Mouse (Mus musculus) CH12.LX (cell line): ENCODE measurements around the gene Rmdn2. TPM values are rescaled to one million over a fixed set of nuclear protein-coding genes. Genes with fewer than 3 reads are reported as not detected.

Experiments used
- DNase-seq: peaks from one replicate; pipeline ENCODE4 v3.0.0-alpha.2; 2013; ENCODE audit errors: extremely low read depth
- H3K27ac ChIP-seq: 2 replicates; pipeline ENCODE4 v1.5.1; 2012; ENCODE audit warnings: low read depth, mild to moderate bottlenecking, control low read depth, moderate library complexity; ENCODE audit not compliant: insufficient read depth
- H3K27me3 ChIP-seq: replicated peaks from 2 replicates; pipeline ENCODE3; 2012; ENCODE audit warnings: inconsistent platforms
- H3K36me3 ChIP-seq, 2 experiments: replicated peaks in 1 of 2; 2 replicates each; pipeline versions ENCODE3 to v1.6.1; 2012; ENCODE audit warnings: inconsistent platforms in 1 of 2, low read length in 1 of 2, mild to moderate bottlenecking in 1 of 2, mixed read lengths in 1 of 2, moderate library complexity in 1 of 2; ENCODE audit not compliant: control insufficient read depth in 1 of 2, insufficient read depth in 1 of 2
- H3K4me1 ChIP-seq, 2 experiments: 2 replicates each; pipeline ENCODE4 v1.6.1; 2012; ENCODE audit warnings: inconsistent platforms in 1 of 2, moderate library complexity in 1 of 2; ENCODE audit not compliant: insufficient read depth in 2 of 2, control insufficient read depth in 1 of 2
- H3K4me2 ChIP-seq: 2 replicates; pipeline ENCODE4 v1.6.1; 2012; ENCODE audit warnings: low read depth, mild to moderate bottlenecking, control low read depth; ENCODE audit not compliant: poor library complexity, insufficient read depth, severe bottlenecking
- H3K4me3 ChIP-seq, 3 experiments: fragments of 150-350 bp in 1 of 3; sonication (generic) in 1 of 3; replicated peaks in 1 of 3; 2 replicates each; pipeline versions ENCODE3 to v1.5.1; 2011 to 2012; ENCODE audit warnings: low read depth in 2 of 3, low read length in 2 of 3, mild to moderate bottlenecking in 2 of 3, moderate library complexity in 2 of 3, control low read depth in 1 of 3, improper control_type of control experiment in 1 of 3, inconsistent platforms in 1 of 3, mixed read lengths in 1 of 3; ENCODE audit not compliant: poor library complexity in 1 of 3
- H3K79me2 ChIP-seq: replicated peaks from 2 replicates; pipeline ENCODE4 v1.6.1; 2012; ENCODE audit warnings: mild to moderate bottlenecking, moderate library complexity; ENCODE audit not compliant: control insufficient read depth, poor library complexity, insufficient read depth, severe bottlenecking; ENCODE audit errors: extremely low read depth
- H3K9ac ChIP-seq: 2 replicates; pipeline ENCODE4 v1.6.1; 2012; ENCODE audit warnings: low read depth, mild to moderate bottlenecking, control low read depth, moderate library complexity; ENCODE audit not compliant: insufficient read depth
- H3K9me3 ChIP-seq: replicated peaks from 2 replicates; pipeline ENCODE3; 2012; ENCODE audit warnings: low read length, inconsistent platforms, mixed read lengths
- BHLHE40 ChIP-seq: IDR thresholded peaks from 2 replicates; pipeline ENCODE4 v1.6.1; 2011; ENCODE audit warnings: mild to moderate bottlenecking, low read depth, low read length, improper control_type of control experiment
- CHD1 ChIP-seq: IDR thresholded peaks from 2 replicates; pipeline ENCODE4 v1.6.1; 2012; ENCODE audit warnings: low read depth, low read length, improper control_type of control experiment, inconsistent platforms
- CTCF ChIP-seq, 2 experiments: IDR thresholded peaks in 1 of 2; conservative IDR thresholded peaks in 1 of 2; 2 replicates each; pipeline ENCODE4 v1.5.1; 2011 to 2012; ENCODE audit warnings: low read depth in 2 of 2, low read length in 2 of 2, improper control_type of control experiment in 1 of 2, inconsistent platforms in 1 of 2, mild to moderate bottlenecking in 1 of 2, moderate library complexity in 1 of 2
- E2F4 ChIP-seq: IDR thresholded peaks from 2 replicates; pipeline ENCODE4 v1.6.1; 2011; ENCODE audit warnings: low read depth, low read length, improper control_type of control experiment; ENCODE audit not compliant: insufficient replicate concordance
- ELF1 ChIP-seq: IDR thresholded peaks from 2 replicates; pipeline ENCODE4 v1.6.1; 2014; ENCODE audit warnings: low read depth, mild to moderate bottlenecking, inconsistent platforms, low read length, improper control_type of control experiment
- EP300 ChIP-seq: IDR thresholded peaks from 2 replicates; pipeline ENCODE4 v1.6.1; 2011; ENCODE audit warnings: low read length, improper control_type of control experiment
- ETS1 ChIP-seq: conservative IDR thresholded peaks from 2 replicates; pipeline ENCODE4 v1.6.1; 2012; ENCODE audit warnings: low read depth, mild to moderate bottlenecking, inconsistent platforms, low read length, improper control_type of control experiment, moderate library complexity
- GABPA ChIP-seq: IDR thresholded peaks from 2 replicates; pipeline ENCODE4 v1.6.1; 2012; ENCODE audit warnings: low read depth, low read length, improper control_type of control experiment, inconsistent platforms; ENCODE audit not compliant: insufficient replicate concordance
- HCFC1 ChIP-seq: IDR thresholded peaks from 2 replicates; pipeline ENCODE4 v1.6.1; 2012; ENCODE audit warnings: low read depth, mild to moderate bottlenecking, inconsistent platforms, low read length, improper control_type of control experiment
- IRF4 ChIP-seq: IDR thresholded peaks from 2 replicates; pipeline ENCODE4 v1.6.1; 2014; ENCODE audit warnings: low read depth, mild to moderate bottlenecking, inconsistent platforms, low read length, improper control_type of control experiment
- JUN ChIP-seq: IDR thresholded peaks from 2 replicates; pipeline ENCODE4 v1.6.1; 2011; ENCODE audit warnings: low read depth, mild to moderate bottlenecking, low read length, improper control_type of control experiment, moderate library complexity; ENCODE audit not compliant: insufficient read depth
- MAFK ChIP-seq: IDR thresholded peaks from 2 replicates; pipeline ENCODE4 v1.6.1; 2011; ENCODE audit warnings: low read length, improper control_type of control experiment; ENCODE audit not compliant: insufficient replicate concordance
- MAX ChIP-seq: IDR thresholded peaks from 2 replicates; pipeline ENCODE4 v1.6.1; 2011; ENCODE audit warnings: low read length, improper control_type of control experiment
- MEF2A ChIP-seq: IDR thresholded peaks from 2 replicates; pipeline ENCODE4 v1.6.1; 2014; ENCODE audit warnings: low read depth, mild to moderate bottlenecking, inconsistent platforms, low read length, improper control_type of control experiment, borderline replicate concordance
- MXI1 ChIP-seq: IDR thresholded peaks from 2 replicates; pipeline ENCODE4 v1.6.1; 2011; ENCODE audit warnings: mild to moderate bottlenecking, low read depth, low read length, improper control_type of control experiment
- MYC ChIP-seq: IDR thresholded peaks from 2 replicates; pipeline ENCODE4 v1.6.1; 2011; ENCODE audit warnings: low read depth, mild to moderate bottlenecking, improper control_type of control experiment, low read length
- NRF1 ChIP-seq: IDR thresholded peaks from 2 replicates; pipeline ENCODE4 v1.6.1; 2014; ENCODE audit warnings: low read depth, mild to moderate bottlenecking, inconsistent platforms, low read length, improper control_type of control experiment, moderate library complexity
- PAX5 ChIP-seq: IDR thresholded peaks from 2 replicates; pipeline ENCODE4 v1.6.1; 2012; ENCODE audit warnings: low read length, inconsistent platforms, mixed read lengths
- POLR2A ChIP-seq: IDR thresholded peaks from 2 replicates; pipeline ENCODE4 v1.6.1; 2011; ENCODE audit warnings: low read depth, mild to moderate bottlenecking, improper control_type of control experiment, low read length
- POLR2AphosphoS2 ChIP-seq: IDR thresholded peaks from 2 replicates; pipeline ENCODE4 v1.6.1; 2011; ENCODE audit warnings: low read depth, low read length, improper control_type of control experiment
- RAD21 ChIP-seq: IDR thresholded peaks from 2 replicates; pipeline ENCODE4 v1.6.1; 2011; ENCODE audit warnings: low read depth, mild to moderate bottlenecking, low read length, improper control_type of control experiment, moderate library complexity
- RCOR1 ChIP-seq: conservative IDR thresholded peaks from 2 replicates; pipeline ENCODE4 v1.6.1; 2012; ENCODE audit warnings: low read depth, mild to moderate bottlenecking, inconsistent platforms, low read length, improper control_type of control experiment
- SIN3A ChIP-seq: IDR thresholded peaks from 2 replicates; pipeline ENCODE4 v1.6.1; 2012; ENCODE audit warnings: low read length, improper control_type of control experiment, inconsistent platforms
- TBP ChIP-seq: conservative IDR thresholded peaks from 2 replicates; pipeline ENCODE4 v1.6.1; 2011; ENCODE audit warnings: low read depth, low read length, improper control_type of control experiment
- USF2 ChIP-seq: conservative IDR thresholded peaks from 2 replicates; pipeline ENCODE4 v1.6.1; 2011; ENCODE audit warnings: low read depth, low read length, improper control_type of control experiment
- ZMIZ1 ChIP-seq: IDR thresholded peaks from 2 replicates; pipeline ENCODE4 v1.6.1; 2012; ENCODE audit warnings: low read depth, mild to moderate bottlenecking, inconsistent platforms, low read length, improper control_type of control experiment
- ZNF384 ChIP-seq: IDR thresholded peaks from 2 replicates; pipeline ENCODE4 v1.6.1; 2012; ENCODE audit warnings: low read depth, low read length, improper control_type of control experiment, inconsistent platforms
- dilution Hi-C: fragments of 300-500 bp; cut with MboI; formaldehyde crosslinking; loops from 2 replicates; pipeline ENCODE4 v1.14.3; 2020; ENCODE audit warnings: low sequenced_read_pairs; ENCODE audit not compliant: extremely low pct_unique_long_range_greater_than_20kb, extremely low pct_ligation_motif_present
- in situ Hi-C: fragments of 300-500 bp; cut with MboI; formaldehyde crosslinking; loops from 3 replicates; pipeline ENCODE4 v1.14.3; 2019; ENCODE audit warnings: low sequenced_read_pairs, low pct_ligation_motif_present, low pct_unique_long_range_greater_than_20kb, mixed read lengths
- polyA plus RNA-seq: library from polyadenylated mRNA; unstranded; fragments of >175 nt; gene quantifications from 2 replicates; pipeline ENCODE4 v1.2.1, GENCODE M21; 2012; ENCODE audit warnings: low read depth; ENCODE audit not compliant: insufficient read length
- total RNA-seq, 2 experiments: library from RNA; depleted of rRNA; stranded (reverse); fragments of 300-350 nt in 1 of 2; fragments of >200 nt in 1 of 2; gene quantifications; 2 replicates each; pipeline ENCODE4 v1.2.3; 2012 to 2014

Rmdn2 gene
- total and polyA plus RNA-seq, 3 experiments = 0.59 to 3.0 (median 2.2) TPM

DNA sequence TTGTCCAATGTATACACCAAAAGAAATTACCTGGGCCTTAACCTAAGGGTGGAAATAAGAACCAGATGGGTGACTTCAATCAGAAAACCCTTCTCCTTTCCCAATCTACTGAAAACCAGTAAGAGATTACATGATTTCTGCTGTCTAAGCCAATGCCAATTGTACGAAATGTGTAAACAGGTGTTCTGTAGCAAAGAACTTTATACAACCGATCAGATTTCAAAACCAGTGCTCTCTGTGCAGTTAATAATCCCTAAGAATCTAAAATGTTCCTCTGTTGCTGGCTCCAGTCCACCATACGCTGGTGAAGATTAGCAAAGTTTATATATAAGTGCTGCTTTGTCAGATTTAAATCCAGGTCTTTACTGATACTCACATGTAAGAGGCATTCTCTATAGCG lies 15.7 kb upstream of the Rmdn2 start:
- Histone ChIP-seq H3K9me3 (no peaks in the 10 kb centered on the region), H3K36me3 (no peaks in the 10 kb centered on the region), H3K79me2 (no peaks in the 10 kb centered on the region), H3K4me2 (no peak overlapping the region), H3K4me3 (no peak overlapping the region), H3K4me1 (peaks cover 0 to 13% of the 10 kb centered on the region in 2 experiments; a peak in 3 of 4 replicates), H3K27ac (no peak overlapping the region), H3K27me3 (no peaks in the 10 kb centered on the region), H3K9ac (no peak overlapping the region)
- TF ChIP-seq ETS1 (no peak), CHD1 (no peak), GABPA (no peak), MAX (no peak), CTCF (conservative IDR thresholded peaks at IDR 0.05 in 1 of 2, IDR thresholded peaks at IDR 0.05 in 1 of 2; ENCODE audit: low read depth in 2 of 2, low read length in 2 of 2) (no peak), RAD21 (no peak), BHLHE40 (no peak), E2F4 (no peak), USF2 (no peak), NRF1 (no peak), ELF1 (no peak), PAX5 (no peak), SIN3A (no peak)
- dilution Hi-C loops (no loop called here), in situ Hi-C loops (no loop called here)
- DNase-seq = no peak

DNA sequence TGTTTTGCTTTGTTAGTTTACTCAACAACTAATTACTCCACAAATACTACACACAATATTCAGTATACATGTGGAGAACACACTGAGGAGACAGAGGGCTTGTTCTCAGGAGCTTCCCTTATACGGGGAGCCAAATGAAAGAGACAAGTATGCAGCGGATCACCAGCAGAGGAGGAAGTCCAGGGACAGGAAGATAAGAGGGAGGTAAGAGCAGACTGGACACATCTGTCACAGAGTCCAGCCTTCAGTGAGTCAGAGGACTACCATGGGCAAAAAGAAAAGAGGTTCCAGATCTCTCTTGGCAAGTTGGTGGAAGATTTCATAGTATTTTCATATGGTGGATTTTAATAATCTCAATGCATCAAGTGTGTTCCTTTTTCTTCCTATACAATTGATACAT lies 13.5 kb upstream of the Rmdn2 start:
- no peak overlapping the region for H3K9ac ChIP-seq
- peaks cover 0 to 13% of the 10 kb centered on the region in 2 experiments; a peak in 3 of 4 replicates for H3K4me1 ChIP-seq
- no peaks in the 10 kb centered on the region for H3K9me3 ChIP-seq
- no peak for TF ChIP-seq TBP
- TF ChIP-seq MEF2A = no peak
- no peak for TF ChIP-seq MXI1
- TF ChIP-seq ZNF384 = no peak
- TF ChIP-seq IRF4 = no peak
- TF ChIP-seq POLR2A = no peak
- TF ChIP-seq HCFC1 = no peak
- no peak for TF ChIP-seq POLR2AphosphoS2
- no peak for TF ChIP-seq RCOR1
- TF ChIP-seq CHD1 = no peak
- TF ChIP-seq SIN3A = no peak
- TF ChIP-seq BHLHE40 = no peak
- no peak for TF ChIP-seq JUN
- TF ChIP-seq MAFK = no peak
- TF ChIP-seq ELF1 = no peak
- no peak for TF ChIP-seq ZMIZ1
- TF ChIP-seq EP300 = no peak
- TF ChIP-seq MYC = no peak
- H3K27me3 ChIP-seq = no peaks in the 10 kb centered on the region
- H3K36me3 ChIP-seq = no peaks in the 10 kb centered on the region
- H3K79me2 ChIP-seq = no peaks in the 10 kb centered on the region
- DNase-seq = no peak
- H3K4me3 ChIP-seq = no peak overlapping the region
- no peak overlapping the region for H3K27ac ChIP-seq
- dilution Hi-C loops (no loop called here), in situ Hi-C loops (no loop called here)
- H3K4me2 ChIP-seq = no peak overlapping the region
